29 mouse cellular contexts compared by ENCODE assay signal in the genomic region with DNA sequence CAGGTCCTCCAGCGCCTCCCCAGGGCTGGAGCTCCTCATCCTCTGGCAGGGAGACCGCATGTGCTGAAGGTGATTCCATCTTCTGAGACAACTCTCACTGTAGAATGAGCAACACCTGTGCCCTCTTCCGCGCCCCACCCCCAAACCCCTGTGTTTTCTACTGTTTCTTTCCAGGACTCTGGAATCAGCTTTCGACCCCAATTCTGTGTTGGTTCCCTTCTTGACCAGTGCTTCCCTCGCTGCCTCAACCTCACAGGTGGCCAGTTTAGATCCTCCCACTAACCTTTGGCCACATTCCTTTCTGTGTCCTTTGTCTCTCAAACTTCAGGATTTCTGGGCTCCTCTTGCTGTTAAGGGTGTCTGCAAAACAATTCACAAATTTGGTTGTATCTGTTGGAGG. TPM values are rescaled to one million over a fixed set of nuclear protein-coding genes. Genes with fewer than 3 reads are reported as not detected.
A peak's percentile ranks its signal among the peaks of the same experiment; 100 is the strongest.
DNase-seq lines count a peak whose midpoint lies in the region; ATAC-seq and TF ChIP-seq lines count a peak whose summit lies in the region.
"Had no signal": no experiment of that assay in that cellular context is flagged by ENCODE, and none has a peak within 500 bp of the region (broad histone marks: within the 10 kb centered on the region; RNA-seq: fewer than 3 reads in every experiment).

A gene (minus strand): TSS at position 285 of the 400 bp plus-strand sequence.

- H3K27ac ChIP-seq in kidney, embryonic 14.5 days (ENCODE audit: low read depth, low read length): no peak within 1 kb of the TSS
- no peak within 1 kb of the TSS for H3K27ac ChIP-seq in kidney, postnatal 0 days
- H3K27ac ChIP-seq: embryonic facial prominence, embryonic 12.5 days; embryonic facial prominence, embryonic 15.5 days; forebrain, embryonic 10.5 days; forebrain, embryonic 13.5 days; gastrocnemius, adult 2 months; hindbrain, embryonic 12.5 days; hindbrain, embryonic 15.5 days had no signal

- no peak for TF ChIP-seq CTCF in kidney, postnatal 0 days (IDR thresholded peaks at IDR 0.05; ENCODE audit: low read depth)

- WGBS in kidney, embryonic 14.5 days: 86% methylated on average over 6 of the region's 6 CpGs
- WGBS in kidney, postnatal 0 days: 86% methylated on average over 6 of the region's 6 CpGs

- H3K9me3 ChIP-seq in kidney, embryonic 14.5 days (ENCODE audit: control insufficient read depth, low read length): no peaks in the 10 kb centered on the region
- H3K9me3 ChIP-seq in kidney, postnatal 0 days (replicated peaks; ENCODE audit: low read length): no peaks in the 10 kb centered on the region
- H3K9me3 ChIP-seq: embryonic facial prominence, embryonic 12.5 days; embryonic facial prominence, embryonic 15.5 days; forebrain, embryonic 10.5 days; forebrain, embryonic 13.5 days; G1E; hindbrain, embryonic 12.5 days; hindbrain, embryonic 15.5 days had no signal

- no peak within 1 kb of the TSS for H3K4me2 ChIP-seq in kidney, embryonic 14.5 days (replicated peaks; ENCODE audit: low read depth, low read length)
- H3K4me2 ChIP-seq in kidney, postnatal 0 days (ENCODE audit: low read length): 0 out of 2 replicates have a peak within 1 kb of the TSS, but pooled peaks have one; percentile 16
- H3K4me2 ChIP-seq: embryonic facial prominence, embryonic 12.5 days; embryonic facial prominence, embryonic 15.5 days; forebrain, embryonic 13.5 days; heart, embryonic 11.5 days; hindbrain, embryonic 12.5 days; hindbrain, embryonic 15.5 days had no signal

- H3K4me3 ChIP-seq in kidney, embryonic 14.5 days (ENCODE audit: low read length): no peak within 1 kb of the TSS
- no peak within 1 kb of the TSS for H3K4me3 ChIP-seq in kidney, postnatal 0 days (replicated peaks; ENCODE audit: low read depth, low read length)
- H3K4me3 ChIP-seq: embryonic facial prominence, embryonic 12.5 days; embryonic facial prominence, embryonic 15.5 days; erythroblast, embryonic 14.5 days; forebrain, embryonic 10.5 days; forebrain, embryonic 13.5 days; gastrocnemius, adult 2 months; hindbrain, embryonic 12.5 days; hindbrain, embryonic 15.5 days had no signal

- H3K36me3 ChIP-seq in kidney, embryonic 14.5 days (ENCODE audit: control insufficient read depth, insufficient read depth, low read length): no peaks in the 10 kb centered on the region
- no peaks in the 10 kb centered on the region for H3K36me3 ChIP-seq in kidney, postnatal 0 days (ENCODE audit: insufficient read depth, low read length)
- H3K36me3 ChIP-seq: embryonic facial prominence, embryonic 12.5 days; embryonic facial prominence, embryonic 15.5 days; forebrain, embryonic 10.5 days; G1E; hindbrain, embryonic 12.5 days; hindbrain, embryonic 15.5 days had no signal

- no peaks in the 10 kb centered on the region for H3K4me1 ChIP-seq in kidney, embryonic 14.5 days (ENCODE audit: control insufficient read depth, insufficient read depth, low read length)
- no peaks in the 10 kb centered on the region for H3K4me1 ChIP-seq in kidney, postnatal 0 days (replicated peaks; ENCODE audit: insufficient read depth, low read length)
- H3K4me1 ChIP-seq: embryonic facial prominence, embryonic 12.5 days; embryonic facial prominence, embryonic 15.5 days; forebrain, embryonic 10.5 days; forebrain, embryonic 13.5 days; hindbrain, embryonic 12.5 days; hindbrain, embryonic 15.5 days had no signal

- peak; percentile 76 for DNase-seq in kidney, adult 11 months
- peak; percentile 75 to 85 for DNase-seq in kidney, adult 8-10 months
- DNase-seq in kidney, postnatal 0 days (ENCODE audit: low spot score): no peak
- DNase-seq in kidney, postnatal 25 days: peak; percentile 64 to 76
- DNase-seq in urinary bladder, postnatal 25 days (ENCODE audit: low spot score): no peak
- no peak for DNase-seq in frontal cortex, postnatal 14 days (ENCODE audit: low spot score in 2 of 2)
- DNase-seq: adrenal gland, adult 2 months; adrenal gland, postnatal 14 days; cerebellum, adult 11 months; cerebellum, adult 2 months; cerebellum, adult 9-11 months; cerebellum, postnatal 25 days; gastrocnemius, adult 2 months; gastrocnemius, postnatal 14 days; heart, adult 11 months had no signal

- ATAC-seq in kidney, embryonic 14.5 days (ENCODE audit: low FRiP score, low TSS enrichment): no peak
- ATAC-seq in kidney, postnatal 0 days (replicated peaks; ENCODE audit: low FRiP score, low read depth): no peak
- ATAC-seq in activated CD4-positive, CD25-positive, alpha-beta regulatory T cell, adult 4 months: no peak
- ATAC-seq: forebrain, embryonic 13.5 days; forebrain, embryonic 16.5 days; Patski had no signal

- H3K9ac ChIP-seq in kidney, embryonic 14.5 days (ENCODE audit: low read depth, low read length): no peak within 1 kb of the TSS
- H3K9ac ChIP-seq in kidney, postnatal 0 days (ENCODE audit: low read depth, low read length): no peak within 1 kb of the TSS
- H3K9ac ChIP-seq: embryonic facial prominence, embryonic 12.5 days; embryonic facial prominence, embryonic 15.5 days; forebrain, embryonic 13.5 days; hindbrain, embryonic 12.5 days; hindbrain, embryonic 15.5 days had no signal

- no peaks in the 10 kb centered on the region for H3K27me3 ChIP-seq in kidney, embryonic 14.5 days (ENCODE audit: control insufficient read depth, insufficient read depth, low read length)
- no peaks in the 10 kb centered on the region for H3K27me3 ChIP-seq in kidney, postnatal 0 days (ENCODE audit: insufficient read depth, low read length)
- H3K27me3 ChIP-seq: CH12.LX; embryonic facial prominence, embryonic 12.5 days; embryonic facial prominence, embryonic 15.5 days; forebrain, embryonic 13.5 days; hindbrain, embryonic 12.5 days; hindbrain, embryonic 15.5 days had no signal

RNA-seq across cellular contexts. Expression of the gene that starts here (rescaled TPM):
- 0.32 and 0.41 TPM in 2 replicates for polyA plus RNA-seq in kidney, embryonic 14.5 days (2014; fragmentation: Nextera tagmentation; extraction: Ambion mirVana)
- polyA plus RNA-seq in kidney, postnatal 0 days (2015; fragmentation: Nextera tagmentation; extraction: Ambion mirVana): 9.5 and 12.1 TPM in 2 replicates
- polyA plus RNA-seq in activated CD4-positive, CD25-positive, alpha-beta regulatory T cell, adult 4 months (2017; shearing (Covaris generic)): under 1 TPM; 0.47 to 0.83 TPM
- polyA plus RNA-seq: adrenal gland, adult 2 months had no signal

Comparison
In these comparisons a context has a peak if more than half of its experiments do, and no peak if none do; other contexts are left out.
1. DNase-seq: peak in kidney, adult 11 months (single experiment), kidney, adult 8-10 months (2 of 2) and kidney, postnatal 25 days (2 of 2); none in kidney, postnatal 0 days (single experiment), urinary bladder, postnatal 25 days (single experiment) and frontal cortex, postnatal 14 days (0 of 2).